In the genomic region with DNA sequence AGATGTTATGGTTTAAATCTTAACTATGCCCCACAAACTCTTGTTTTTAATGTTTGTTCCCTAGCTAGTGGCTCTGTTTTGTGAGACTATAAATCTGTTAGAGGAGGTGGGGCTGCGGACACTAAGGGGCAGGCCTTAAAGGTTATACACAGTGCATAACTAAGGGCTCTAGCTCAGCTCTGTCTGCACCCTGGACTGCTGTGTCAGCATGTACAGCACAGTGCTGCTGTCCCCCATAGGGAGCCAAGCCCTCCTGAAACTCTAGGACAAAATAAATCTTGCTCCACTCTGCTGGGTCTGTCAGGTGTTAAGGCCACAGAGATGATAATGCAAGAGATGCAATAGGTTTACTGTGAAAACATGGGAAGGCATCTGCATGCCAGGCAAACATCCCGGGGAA, we compare ENCODE assay signal across 17 mouse cellular contexts.
"Had no signal": no experiment of that assay in that cellular context is flagged by ENCODE, and none has a peak within 500 bp of the region (broad histone marks: within the 10 kb centered on the region; RNA-seq: fewer than 3 reads in every experiment).

No protein-coding gene starts in this region.

- H3K27me3 ChIP-seq: megakaryocyte, embryonic 14.5 days; midbrain, embryonic 13.5 days; midbrain, embryonic 15.5 days; neural tube, embryonic 12.5 days; stomach, embryonic 15.5 days had no signal

- H3K27ac ChIP-seq: lung, embryonic 15.5 days; macrophage; midbrain, embryonic 13.5 days; midbrain, embryonic 15.5 days; neural tube, embryonic 12.5 days; stomach, embryonic 15.5 days; stomach, postnatal 0 days had no signal

- H3K9me3 ChIP-seq: lung, embryonic 15.5 days; midbrain, embryonic 13.5 days; midbrain, embryonic 15.5 days; neural tube, embryonic 12.5 days; stomach, embryonic 15.5 days had no signal

- DNase-seq: lung, adult 2 months; lung, postnatal 14 days; lung, postnatal 36 days; right cerebral cortex, postnatal 14 days; thymus, adult 2 months; thymus, postnatal 25 days; thymus, postnatal 4 days had no signal

- H3K36me3 ChIP-seq: lung, embryonic 15.5 days; midbrain, embryonic 13.5 days; midbrain, embryonic 15.5 days; neural tube, embryonic 12.5 days; stomach, embryonic 15.5 days had no signal

- H3K4me2 ChIP-seq: lung, embryonic 15.5 days; midbrain, embryonic 11.5 days; midbrain, embryonic 13.5 days; midbrain, embryonic 15.5 days; neural tube, embryonic 12.5 days; stomach, embryonic 15.5 days had no signal

- ATAC-seq: lung, postnatal 0 days; midbrain, embryonic 13.5 days; midbrain, embryonic 15.5 days had no signal

- H3K4me3 ChIP-seq: lung, embryonic 15.5 days; megakaryocyte, embryonic 14.5 days; midbrain, embryonic 13.5 days; midbrain, embryonic 15.5 days; neural tube, embryonic 12.5 days; stomach, embryonic 15.5 days had no signal

- H3K4me1 ChIP-seq: lung, embryonic 15.5 days; megakaryocyte, embryonic 14.5 days; midbrain, embryonic 13.5 days; midbrain, embryonic 15.5 days; neural tube, embryonic 12.5 days; stomach, embryonic 15.5 days had no signal

- H3K9ac ChIP-seq: lung, embryonic 15.5 days; midbrain, embryonic 13.5 days; midbrain, embryonic 15.5 days; neural tube, embryonic 12.5 days; stomach, embryonic 15.5 days had no signal
